Mouse (Mus musculus) megakaryocyte, embryonic 14.5 days (primary cell): ENCODE data around the gene Mia2.

Source experiments
- FLI1 ChIP-seq: IDR thresholded peaks from 2 replicates; pipeline ENCODE4 v1.6.1; 2012; ENCODE audit warnings: low read length, inconsistent platforms, mixed read lengths
- GATA1 ChIP-seq: IDR thresholded peaks from 3 replicates; pipeline ENCODE4 v1.6.1; 2012; ENCODE audit warnings: mixed read lengths, low read length, inconsistent platforms, borderline replicate concordance

- TF ChIP-seq GATA1: no peak
- no peak for TF ChIP-seq FLI1
Measured at GRCm38 (mm10) chr12:59135533-59136300, 40.1 kb downstream of the Mia2 start.
